Mouse (Mus musculus) heart, postnatal 10 days (tissue): ENCODE results near the gene Lypla2. TPM values are rescaled to one million over a fixed set of nuclear protein-coding genes. Genes with fewer than 3 reads are reported as not detected.

Source experiments
- DNase-seq, 2 experiments: peaks; one replicate each; pipeline ENCODE4 v3.0.0; 2021
- intact Hi-C: fragments of 180-260 bp; cut with DNase I; formaldehyde crosslinking; loops from one replicate; pipeline ENCODE4 v1.15.1; 2025
- total RNA-seq, 2 experiments: library from RNA; stranded (reverse); gene quantifications; 2 replicates each; pipeline ENCODE4 v1.2.3; 2021

The Lypla2 gene
- total RNA-seq, 2 experiments from 2014 or later, result 42.6 to 47.8 TPM

DNA sequence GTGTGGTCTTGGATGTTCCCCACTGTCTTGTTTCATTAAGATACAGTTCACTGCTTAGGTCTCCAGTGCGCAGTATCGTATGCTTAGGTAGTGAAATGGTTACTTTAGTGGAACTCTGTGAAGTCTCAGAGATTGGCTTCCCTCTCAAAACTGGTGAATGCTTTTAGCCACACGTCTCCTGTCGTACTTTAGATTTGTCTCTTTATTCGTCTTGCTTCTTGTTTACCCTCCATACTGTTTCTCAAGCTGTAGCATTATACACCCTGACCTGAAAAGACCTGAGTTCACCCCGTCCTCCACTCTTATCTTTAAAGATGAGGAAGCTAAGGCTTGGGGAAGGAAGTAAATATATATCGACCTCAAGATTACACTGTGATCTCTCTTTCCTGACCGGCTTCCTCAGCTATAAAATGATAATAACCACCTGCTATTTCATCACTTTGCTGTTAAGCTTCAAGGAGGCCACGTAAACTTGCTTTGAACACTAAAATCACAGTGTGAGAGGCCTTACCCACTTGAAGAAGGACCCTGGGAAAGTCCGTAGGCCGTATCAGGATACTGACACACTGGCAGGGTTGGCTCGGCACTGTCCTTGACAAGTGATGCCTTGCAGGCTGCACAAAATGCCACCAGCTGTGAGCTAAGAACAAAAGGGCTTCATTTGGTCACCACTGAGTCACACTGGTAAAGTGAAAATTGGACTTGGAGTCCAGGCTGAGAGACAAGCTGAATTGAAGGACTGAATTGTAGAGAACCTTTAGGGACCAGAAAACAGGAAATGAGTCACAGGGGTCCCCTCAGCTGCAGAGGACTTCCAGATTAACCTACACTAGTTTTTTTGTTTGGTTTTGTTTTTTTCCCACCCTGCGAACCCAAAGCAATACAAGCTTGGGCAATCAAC, 735 bp upstream of the Lypla2 start:
- intact Hi-C loops, result no loop called here

DNA sequence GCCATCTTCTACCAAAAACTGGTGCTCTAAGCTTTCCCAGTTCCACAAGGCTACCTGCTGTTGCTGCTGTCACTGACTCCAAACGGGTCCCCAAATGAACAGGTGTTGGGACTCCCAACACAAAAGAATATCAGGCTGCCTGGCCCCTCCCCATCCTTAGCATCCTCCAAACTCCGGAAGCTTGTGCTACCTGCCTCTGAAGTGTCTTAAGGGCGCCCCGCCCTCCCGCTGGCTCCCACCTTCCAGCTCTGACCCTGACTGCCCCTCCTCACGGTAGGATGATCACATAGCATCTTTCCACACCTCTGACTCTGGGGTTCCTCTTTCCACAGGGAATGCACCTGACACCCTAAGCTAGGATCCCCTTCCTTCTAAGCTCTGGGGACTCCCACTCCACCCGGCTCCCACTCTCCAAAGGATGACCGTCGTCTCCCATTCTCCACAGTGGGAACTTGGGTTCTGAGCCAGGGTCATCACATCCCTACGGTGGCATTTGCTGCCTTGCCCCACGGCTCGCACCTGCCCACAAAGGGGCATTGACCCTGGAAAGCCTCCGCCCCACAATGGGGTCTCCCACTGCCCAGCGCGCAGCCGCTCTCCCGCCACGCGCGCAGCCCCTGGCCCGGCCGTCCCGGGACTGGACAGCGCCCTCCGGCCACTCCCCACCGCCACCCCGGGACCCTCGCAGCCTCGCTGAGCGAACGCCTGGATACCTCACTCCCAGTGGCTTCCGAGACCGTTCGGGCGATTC, 446 bp downstream of the Lypla2 start:
- intact Hi-C loops, result no loop called here

More for the DNA sequence above, 735 bp upstream of the Lypla2 start:
- DNase-seq, result peak in 1 of 2 experiments; percentile 25

DNA sequence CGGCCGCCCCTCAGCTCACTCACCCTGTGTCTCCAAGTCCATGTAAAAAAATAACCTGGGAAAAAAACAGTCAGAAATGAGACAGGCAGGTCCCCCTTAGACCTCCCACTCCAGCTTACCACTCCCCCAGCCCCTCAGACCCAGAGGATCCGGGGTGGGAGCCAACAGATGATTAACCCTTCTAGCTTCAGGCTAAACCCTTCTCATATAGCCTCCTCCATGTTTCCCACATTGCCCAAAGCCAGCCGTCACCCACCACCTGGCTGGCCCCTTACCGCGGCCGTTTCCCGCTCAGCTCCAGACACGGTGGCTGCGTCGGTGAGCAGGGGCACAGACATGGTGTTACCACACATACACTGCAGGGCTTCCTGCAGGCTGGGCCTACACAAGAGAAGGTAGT, 1.8 kb downstream of the Lypla2 start:
- intact Hi-C loops, result no loop called here
- no peak for DNase-seq

More for the DNA sequence above, 446 bp downstream of the Lypla2 start:
- no peak for DNase-seq

DNA sequence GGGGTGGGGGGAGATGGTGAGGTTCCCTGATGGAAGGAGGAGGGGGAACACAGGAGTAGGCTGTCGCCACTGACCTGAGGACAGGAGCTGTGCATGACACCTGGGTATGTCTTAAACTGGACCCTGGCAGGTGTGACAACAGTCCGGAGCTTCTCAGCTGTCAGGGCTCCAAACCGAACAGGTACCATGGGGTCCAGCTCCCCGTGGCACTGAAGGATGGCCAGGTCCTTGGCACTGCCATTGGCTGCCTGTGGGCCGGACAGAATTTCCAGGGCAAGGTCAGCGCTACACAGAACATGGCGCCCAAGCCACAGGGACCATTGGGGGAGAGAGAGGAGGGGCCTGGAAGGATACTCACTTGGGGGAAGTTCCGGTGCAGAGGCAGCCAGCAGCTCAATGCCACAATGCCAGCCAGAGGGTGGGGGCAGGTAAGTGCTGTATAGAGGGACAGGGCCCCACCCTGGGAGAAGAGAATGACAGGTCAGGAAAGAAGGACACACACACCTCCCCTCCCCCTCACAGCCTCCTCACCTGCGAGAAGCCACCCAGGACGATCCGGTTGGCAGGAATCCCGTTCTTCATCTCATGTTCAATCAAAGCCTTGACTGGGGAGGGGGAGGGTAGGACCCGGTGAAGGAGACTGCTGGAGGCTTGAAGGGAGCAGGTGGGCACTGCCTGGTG, 3.2 kb downstream of the Lypla2 start:
- intact Hi-C loops, result no loop called here
- no peak for DNase-seq

DNA sequence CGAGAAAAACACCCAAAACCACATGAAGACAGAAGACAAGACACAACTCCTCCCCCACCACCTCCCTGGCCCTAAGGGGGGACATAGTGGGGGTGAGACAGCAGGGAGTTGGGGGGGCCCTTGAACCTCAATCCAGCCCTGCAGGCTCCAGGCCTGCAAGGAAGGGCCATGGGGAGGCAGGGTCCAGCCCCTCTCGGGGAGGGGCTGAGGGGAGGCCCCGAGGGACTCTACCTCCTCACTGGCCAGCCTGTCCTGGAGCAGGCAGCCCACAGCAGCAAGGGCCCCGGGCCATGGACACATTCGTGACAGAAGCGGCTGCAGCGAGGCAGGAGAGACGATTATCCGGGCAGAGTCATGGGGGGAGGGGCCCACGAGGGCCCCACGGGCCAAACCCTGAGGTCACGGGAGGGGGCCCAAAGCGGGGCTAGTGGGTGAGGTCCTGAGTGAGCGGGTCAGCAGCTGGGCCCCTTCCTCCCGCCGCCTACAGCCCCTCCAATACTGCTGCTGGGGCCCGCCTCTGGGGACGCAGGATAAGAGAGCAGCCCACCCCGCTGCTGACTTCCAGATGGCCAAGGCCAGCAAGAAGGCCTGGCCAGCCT, 4.1 kb downstream of the Lypla2 start:
- intact Hi-C loops, result no loop called here
- peak in 1 of 2 experiments; percentile 21 for DNase-seq

DNA sequence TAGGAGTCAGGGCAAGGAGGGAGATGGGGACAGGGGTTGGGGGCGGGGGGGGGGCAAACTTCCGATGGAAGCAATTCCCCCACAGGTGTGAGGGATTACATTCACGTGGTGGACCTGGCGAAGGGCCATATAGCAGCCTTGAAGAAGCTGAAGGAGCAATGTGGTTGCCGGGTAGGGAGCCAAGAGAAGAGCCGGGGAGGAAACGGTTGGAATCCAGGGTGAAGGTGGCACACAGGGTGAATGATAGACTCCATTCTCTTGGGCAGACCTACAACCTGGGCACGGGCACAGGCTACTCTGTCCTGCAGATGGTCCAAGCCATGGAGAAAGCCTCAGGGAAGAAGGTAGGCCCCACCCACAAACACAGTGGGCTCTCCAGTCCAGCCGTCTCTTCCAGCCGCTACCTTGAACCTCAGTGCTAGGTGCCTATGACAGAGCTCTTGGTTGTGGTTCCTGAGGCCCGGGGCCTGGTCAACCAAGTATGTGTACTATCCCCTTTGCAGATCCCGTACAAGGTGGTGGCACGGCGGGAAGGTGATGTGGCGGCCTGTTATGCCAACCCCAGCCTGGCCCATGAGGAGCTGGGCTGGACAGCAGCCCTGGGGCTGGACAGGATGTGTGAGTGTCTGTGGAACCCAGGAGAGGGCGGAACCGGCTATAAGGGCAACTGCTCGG, 5.2 kb downstream of the Lypla2 start:
- intact Hi-C loops, result no loop called here

DNA sequence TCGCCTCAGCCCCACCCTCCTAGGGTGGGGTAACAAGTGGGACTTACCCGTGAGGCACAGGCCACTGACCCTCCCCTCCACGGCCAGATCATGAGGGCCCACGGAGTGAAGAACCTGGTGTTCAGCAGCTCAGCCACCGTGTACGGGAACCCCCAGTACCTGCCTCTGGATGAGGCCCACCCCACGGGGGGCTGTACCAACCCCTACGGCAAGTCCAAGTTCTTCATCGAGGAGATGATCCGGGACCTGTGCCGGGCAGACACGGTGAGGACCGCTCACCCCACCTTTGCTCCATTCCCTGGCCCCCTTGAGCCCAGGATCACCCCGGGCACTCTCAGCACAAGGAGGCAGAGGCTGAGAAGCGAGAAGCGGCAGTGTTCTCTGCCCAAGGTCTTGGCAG, 6.1 kb downstream of the Lypla2 start:
- DNase-seq, result no peak
- intact Hi-C loops, result no loop called here

More for the DNA sequence above, 5.2 kb downstream of the Lypla2 start:
- DNase-seq, result no peak

DNA sequence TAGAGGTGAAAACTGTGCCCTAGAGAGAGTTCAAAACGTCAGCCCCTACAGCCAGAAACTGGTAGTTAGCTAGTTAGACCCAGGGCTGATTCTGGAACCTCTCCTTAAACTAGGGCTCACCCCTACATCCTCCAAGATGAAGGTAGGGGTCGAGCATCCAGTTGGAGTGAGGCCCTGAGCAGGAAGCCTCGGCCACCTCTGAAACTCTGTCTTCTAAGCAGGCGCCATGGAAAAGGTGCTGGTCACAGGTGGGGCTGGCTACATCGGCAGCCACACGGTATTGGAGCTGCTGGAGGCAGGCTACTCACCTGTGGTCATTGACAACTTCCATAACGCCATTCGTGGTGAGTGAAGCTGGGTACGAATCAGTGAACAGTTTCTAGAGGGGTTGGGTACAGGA, 7.3 kb downstream of the Lypla2 start:
- intact Hi-C loops, result no loop called here
- DNase-seq, result no peak

DNA sequence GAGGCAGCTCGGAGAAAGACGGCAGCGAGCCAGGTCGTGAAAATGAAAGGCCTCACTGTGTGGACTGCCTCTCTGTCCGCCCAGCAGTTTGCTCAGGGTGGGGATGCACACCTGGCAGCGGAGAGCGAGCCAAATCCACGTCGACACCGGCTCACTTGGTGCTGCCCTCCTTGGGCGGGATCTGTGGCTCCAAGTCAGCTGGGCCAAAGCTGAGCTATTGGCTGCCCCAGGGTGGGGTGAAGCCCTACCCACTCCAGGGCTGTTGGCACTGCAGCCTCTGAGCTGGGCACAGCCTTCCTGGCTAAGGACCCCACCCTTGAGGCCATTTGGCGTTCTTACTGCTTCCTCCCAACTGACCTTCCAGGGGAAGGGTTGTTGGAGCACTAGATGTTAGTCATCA, 8.0 kb downstream of the Lypla2 start:
- DNase-seq, result peak; percentile 58 to 61
- intact Hi-C loops, result loop anchor here (5.0 kb wide), 1 partner anchor 198 kb away; no protein-coding TSS in a partner anchor

DNA sequence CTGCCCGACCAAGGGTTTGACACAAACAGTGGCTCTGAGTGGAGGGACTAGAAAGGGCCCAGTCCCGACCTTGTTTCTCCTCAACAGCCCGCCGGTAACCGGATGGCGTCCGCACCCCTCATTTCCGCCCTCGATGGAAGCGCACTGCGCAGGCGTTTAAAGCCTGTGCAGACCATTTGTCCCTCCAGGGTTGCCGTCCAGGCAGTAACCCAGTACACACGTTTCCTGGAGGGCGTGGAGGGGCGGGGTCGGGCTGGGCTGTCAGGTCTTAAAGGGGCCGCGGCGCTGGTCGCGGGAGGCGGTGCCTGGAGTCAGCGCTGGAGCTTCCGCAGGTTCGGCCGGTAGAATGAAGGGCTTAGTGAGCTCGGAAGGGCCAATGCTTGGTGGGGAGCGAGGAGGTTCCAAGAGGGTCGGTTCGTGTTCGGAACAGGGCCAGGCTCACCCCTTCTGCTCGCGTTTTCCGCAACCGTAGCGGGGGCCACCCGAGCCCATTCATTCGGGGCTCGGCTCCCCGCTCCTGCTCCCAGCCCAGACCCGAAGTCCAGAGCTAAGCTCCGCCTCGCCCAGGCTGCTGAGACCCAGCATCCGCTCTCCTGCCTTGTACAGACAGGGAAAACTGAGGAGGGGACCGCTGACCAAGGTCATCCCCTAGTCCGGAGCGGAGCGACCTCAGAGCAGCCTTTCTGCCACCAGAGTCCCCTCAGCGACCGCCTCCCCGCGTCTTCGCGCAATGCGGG, 8.8 kb downstream of the Lypla2 start, which contains the start of gene Gale:
TSS of gene Gale (plus strand) at position 271 of the 737 bp plus-strand sequence.
- intact Hi-C loops, result loop anchor here (5.0 kb wide), 1 partner anchor 199 kb away; no protein-coding TSS in a partner anchor
- DNase-seq, result peak; percentile 96

DNA sequence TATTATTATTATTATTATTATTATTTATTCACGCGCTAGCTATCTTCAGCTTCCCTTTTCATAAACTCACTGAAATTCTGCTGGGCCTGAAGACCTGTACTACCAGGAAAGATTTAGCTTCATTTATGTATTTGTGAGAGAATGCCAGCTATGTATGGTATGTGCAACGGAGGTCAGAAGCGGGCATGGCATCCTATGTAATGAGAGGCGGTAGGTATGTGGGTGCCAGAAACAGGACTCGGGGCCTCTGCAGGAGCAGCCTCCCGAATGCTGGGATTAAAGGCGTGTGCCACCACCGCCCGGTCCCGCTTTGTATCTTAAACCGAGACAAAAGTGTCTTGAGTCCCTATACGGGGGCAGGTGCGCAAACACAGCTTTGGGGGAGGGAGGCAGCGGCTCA, 9.5 kb downstream of the Lypla2 start:
- DNase-seq, result no peak
- intact Hi-C loops, result loop anchor here (5.0 kb wide), 1 partner anchor 199 kb away; no protein-coding TSS in a partner anchor

DNA sequence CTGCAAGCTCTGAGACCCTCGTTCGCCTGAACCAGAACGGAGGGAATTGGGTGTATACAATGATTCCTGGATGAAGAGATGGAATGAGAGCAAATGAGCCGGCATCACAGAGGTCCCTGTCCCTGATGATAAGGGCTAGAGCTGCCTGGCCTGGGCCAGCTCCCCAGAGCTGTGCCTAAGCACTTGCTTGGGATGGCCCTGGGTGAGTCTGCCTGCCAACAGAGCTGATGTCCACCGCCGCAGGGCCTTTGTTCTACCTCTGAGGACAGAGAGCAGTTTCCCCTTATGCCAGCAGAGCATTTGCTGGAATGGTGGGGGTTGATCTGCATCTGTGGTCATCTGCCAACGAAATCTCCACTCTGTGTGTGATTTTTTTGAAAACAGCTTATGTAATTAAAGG, 10.2 kb downstream of the Lypla2 start:
- intact Hi-C loops, result loop anchor here (5.0 kb wide), 1 partner anchor 200 kb away; no protein-coding TSS in a partner anchor
- no peak for DNase-seq

DNA sequence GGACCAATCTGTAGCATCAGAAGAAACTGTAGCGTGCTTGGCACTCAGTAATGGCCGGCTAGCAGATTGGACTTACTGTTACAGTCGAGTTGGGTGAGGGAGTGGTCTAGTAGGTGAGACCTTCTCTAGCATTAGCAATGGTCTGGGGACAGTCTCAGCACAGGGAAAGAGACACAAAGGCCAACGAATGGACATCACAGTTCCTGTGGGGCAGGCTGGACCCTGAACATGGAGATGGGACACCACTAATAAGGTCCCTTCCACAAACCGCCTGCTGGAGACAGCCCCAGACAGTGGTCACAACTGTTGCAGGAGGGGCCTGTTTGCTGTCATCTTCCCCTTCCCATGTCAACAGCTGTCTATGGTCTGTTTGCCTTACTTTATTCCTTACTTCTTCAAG, 10.7 kb downstream of the Lypla2 start:
- intact Hi-C loops, result loop anchor here (2.0 to 5.0 kb wide), 2 partner anchors 71 to 201 kb away; no protein-coding TSS in a partner anchor

DNA sequence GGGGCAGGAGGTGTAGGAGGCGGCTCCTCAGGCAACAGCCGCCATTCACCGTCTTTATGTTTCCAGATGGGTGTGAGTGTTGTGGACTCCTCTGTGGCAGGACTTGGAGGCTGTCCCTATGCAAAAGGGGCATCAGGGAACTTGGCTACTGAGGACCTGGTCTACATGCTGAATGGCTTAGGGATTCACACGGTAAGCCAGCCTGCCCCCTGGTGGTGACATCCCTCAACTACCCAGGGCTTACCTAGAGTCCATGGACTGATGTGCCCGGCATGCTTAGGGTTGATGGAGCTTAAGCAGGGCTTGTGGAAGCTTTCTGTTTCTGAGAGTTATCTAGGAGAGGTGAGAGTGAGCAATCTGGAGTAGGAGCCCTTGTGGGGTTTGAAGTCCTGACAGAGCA, 11.7 kb downstream of the Lypla2 start:
- DNase-seq, result peak; percentile 80 to 90
- intact Hi-C loops, result loop anchor here (2.0 to 5.0 kb wide), 2 partner anchors 70 to 202 kb away; no protein-coding TSS in a partner anchor

More for the DNA sequence above, 10.7 kb downstream of the Lypla2 start:
- DNase-seq, result no peak

DNA sequence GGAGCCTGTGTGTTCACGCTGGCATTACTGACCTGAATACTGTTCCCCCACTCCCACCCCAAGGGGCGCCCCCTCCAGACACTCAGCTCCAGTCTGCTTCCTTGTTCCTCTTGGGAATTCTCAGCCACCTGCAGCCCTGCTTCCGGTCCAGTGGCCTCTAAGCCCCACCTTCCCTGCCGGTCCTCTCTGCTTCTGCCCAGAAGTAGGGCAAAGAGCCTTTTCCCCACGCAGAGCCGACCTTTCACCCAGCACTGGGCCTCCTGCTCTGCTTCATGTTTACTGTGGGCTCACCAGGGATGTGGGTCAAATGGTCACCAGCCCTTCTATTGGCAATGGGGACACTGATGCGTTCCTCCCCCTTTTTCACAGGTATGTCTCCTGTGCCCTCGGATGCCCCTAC, 14.1 kb downstream of the Lypla2 start:
- no peak for DNase-seq
- intact Hi-C loops, result no loop called here

DNA sequence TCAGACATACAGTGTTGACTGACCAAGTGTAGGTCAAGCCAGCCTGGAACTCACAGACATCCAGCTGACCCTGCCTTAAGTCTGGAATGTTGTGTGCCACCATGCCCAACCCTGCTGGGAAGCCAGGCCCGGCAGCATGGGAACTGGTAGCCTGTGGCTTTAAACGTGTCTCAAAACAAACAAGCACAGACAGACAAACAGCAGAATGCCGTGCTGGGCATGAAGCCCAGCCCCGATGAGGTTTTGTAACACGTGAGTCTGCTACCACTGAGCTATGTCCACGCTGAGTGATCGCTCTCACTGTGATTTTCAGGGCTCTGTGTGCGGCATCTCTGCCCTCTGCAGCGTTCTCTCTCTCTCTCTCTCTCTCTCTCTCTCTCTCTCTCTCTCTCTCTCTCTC, 16.5 kb downstream of the Lypla2 start:
- intact Hi-C loops, result no loop called here
- DNase-seq, result no peak

DNA sequence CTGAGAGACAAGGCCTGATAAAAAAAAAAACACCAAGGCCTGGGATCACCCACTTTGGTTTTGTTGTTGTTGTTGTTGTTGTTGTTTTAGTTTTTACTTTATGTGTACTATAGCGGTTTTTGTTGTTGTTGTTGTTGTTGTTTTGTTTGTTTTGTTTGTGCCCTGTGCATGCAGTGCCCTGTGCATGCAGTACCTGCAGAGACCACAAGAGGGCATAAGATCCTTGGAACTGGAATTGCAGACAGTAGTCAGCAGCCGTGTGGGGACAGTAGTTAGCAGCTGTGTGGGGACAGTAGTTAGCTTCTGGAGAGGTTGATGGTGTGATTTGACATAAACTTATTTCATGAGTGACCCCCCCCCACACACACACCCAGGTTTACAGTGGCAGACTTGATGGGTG, 18.2 kb downstream of the Lypla2 start:
- peak; percentile 77 to 89 for DNase-seq

DNA sequence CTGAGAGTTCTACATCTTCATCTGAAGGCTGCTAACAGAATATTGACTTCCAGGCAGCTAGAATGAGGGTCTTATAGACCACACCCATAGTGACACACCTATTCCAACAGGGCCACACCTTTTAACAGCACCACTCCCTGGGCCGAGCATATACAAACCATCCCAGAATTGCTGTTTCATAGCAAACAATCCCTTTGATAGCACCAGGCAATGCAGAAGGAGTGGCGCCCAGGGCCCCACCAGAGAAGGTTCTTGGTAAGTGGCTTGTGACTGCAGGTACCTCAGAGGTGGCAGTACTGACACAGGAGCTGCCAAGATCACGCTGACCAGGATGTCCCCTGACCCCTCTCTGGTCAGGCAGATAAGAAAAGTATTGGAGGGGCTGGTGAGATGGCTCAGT, 19.2 kb downstream of the Lypla2 start:
- intact Hi-C loops, result no loop called here
- no peak for DNase-seq

More for the DNA sequence above, 18.2 kb downstream of the Lypla2 start:
- intact Hi-C loops, result no loop called here

DNA sequence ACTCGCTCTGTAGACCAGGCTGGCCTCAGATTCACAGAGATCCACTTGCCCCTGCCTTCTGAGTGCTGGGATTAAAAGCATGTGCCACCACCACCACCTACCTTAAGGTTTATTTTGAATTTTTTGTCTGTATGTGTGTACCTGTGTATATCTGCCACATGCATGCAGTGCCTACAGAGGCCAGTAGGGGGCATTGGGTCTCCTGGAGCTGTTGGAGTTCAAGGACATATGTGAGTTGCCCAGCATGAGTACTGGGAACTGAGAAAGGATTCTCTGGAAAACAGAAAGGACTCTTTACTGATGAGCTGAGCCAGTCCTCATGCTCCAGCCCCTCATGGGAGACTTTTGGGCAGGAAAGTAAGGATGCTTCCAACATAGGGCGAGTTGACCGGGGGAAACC, 20.9 kb downstream of the Lypla2 start:
- intact Hi-C loops, result no loop called here
- DNase-seq, result no peak
